Mouse (Mus musculus): ENCODE results near the gene Sult2b1.

Gene Sult2b1

DNA sequence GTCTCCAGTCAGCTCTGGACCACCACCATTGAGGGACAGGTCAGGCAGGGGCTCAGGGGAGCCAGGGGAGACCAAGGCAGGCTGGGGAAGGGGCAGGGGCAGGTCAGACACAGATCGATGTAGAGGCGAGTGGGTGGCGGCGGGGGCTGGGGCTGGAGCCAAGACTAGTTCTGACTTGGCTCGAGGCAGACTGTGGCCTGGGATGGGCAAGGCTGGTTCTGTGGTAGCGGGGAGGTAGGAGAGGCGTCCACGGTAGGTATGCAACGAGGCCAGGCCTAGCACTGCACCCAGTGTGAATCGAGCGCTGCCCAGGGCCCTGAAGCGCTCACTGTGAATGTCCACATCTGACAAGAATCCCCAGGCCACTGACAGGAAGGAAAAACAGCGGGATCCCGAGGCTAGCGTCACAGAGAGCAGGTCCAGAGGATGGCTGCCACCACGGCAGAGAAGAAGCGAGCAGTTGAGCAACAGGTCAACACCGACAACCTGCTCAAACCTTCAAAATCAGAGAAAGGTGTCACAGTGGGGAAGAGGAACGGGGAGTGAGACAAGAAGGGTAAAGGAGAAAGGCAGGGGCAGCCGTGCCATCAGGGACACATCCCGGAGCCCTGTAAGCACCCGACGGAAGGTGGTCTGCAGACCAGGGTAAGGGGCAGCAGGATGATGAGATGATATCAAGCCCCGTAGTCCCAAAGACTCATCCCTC, 73.0 kb downstream of the Sult2b1 start:
- no peak for DNase-seq (ENCODE audit: low spot score)

DNA sequence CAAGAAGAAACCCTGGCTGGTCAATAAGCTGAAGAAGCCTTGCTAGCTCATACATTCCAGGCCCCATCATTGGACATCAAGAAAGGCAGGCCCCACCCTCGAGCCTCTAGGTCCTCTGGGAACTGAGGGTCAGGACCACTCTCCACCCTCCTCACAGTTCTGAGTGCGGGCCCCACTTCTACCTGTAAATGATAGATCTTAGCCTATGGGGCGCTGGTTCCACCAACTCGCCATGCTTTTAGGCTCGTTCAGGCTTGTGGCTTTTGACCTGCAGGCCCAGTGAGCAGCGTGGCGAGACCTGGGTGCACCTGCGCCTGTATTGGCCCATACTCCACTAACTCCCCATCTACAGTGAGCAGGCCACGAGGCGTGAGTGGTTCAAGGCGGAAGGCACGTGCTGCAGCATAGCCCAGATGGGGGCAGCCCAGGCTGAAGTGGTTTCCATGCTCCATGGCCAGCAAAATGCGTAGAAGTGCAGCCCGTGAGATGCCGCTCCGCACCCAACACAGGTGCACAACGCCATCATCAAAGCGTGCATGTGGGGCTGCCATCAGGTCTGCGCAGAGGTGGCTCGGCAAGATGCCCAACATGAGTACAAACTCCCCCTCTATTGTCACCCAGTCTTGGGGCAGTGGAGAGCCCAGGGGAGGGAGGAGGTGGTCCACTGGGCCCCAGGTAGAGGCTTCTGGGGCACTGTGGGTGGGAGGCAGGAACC, 73.8 kb downstream of the Sult2b1 start:
- DNase-seq (ENCODE audit: low spot score): no peak

DNA sequence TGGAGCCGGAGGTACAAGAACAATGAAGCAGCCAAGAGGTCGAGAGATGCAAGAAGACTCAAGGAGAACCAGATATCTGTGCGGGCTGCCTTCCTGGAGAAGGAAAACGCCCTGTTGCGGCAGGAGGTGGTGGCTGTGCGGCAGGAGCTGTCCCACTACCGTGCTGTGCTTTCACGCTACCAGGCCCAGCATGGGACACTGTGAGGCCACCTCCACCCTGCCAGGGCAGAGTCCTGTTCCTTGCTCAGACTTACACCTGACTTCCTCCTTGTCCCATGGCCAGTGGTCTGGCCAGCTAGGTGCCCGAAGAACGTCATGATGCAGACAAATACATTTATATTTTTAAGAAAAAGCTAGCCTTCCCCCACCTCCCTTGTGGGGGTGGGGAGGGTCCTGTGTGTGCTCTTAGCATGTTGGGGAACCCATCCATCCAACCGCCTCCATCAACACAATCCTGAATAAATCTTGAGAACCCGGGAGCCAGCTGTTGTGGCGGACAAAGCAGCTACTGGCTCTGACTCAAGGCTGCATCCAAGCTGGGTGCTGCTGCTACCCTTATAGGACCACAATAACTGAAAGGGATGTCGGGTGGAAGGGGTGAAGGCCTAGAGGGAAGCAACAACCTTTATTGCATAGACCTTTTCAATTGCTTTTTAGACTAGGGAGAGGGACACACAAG, 74.7 kb downstream of the Sult2b1 start:
- DNase-seq (ENCODE audit: low spot score): no peak

GRCm38 (mm10) chr7:45709036-45709435, 75.4 kb downstream of the Sult2b1 start:
- no peak for DNase-seq (ENCODE audit: low spot score)

GRCm38 (mm10) chr7:45708221-45708761, 76.2 kb downstream of the Sult2b1 start:
- no peak for DNase-seq (ENCODE audit: low spot score)

DNA sequence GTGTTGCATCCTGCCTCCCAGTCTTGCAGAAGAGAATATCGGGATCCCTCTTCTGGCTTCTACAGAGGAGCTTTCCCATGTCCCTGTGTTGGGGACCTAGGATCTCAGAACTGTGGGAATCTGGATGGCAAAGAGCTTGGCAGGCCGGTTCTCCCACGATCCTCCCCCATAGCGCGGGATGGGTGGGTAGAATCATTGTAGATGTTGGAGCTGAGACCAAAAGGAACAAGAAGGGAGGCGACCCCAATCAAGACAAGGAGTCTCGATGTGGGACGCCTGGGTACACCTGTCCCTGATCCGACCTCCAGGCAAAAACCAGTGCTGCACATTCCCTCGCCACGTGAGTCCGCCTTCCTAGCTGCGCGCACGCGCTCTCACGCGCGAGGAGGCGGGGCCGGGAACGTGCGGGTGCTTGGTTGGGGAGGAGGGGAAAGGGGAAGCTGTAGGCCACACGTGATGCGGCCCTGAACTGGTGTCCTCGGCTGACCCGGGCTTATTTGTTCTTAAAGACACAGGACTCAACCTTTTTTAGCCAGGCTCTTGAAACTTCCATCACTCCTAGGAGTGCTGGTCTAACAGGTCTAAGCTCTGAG, 77.0 kb downstream of the Sult2b1 start:
- DNase-seq (ENCODE audit: low spot score): peak; percentile 97

GRCm38 (mm10) chr7:45706721-45707241, 77.7 kb downstream of the Sult2b1 start:
- peak; percentile 88 for DNase-seq (ENCODE audit: low spot score)

GRCm38 (mm10) chr7:45705873-45706281, 78.6 kb downstream of the Sult2b1 start:
- DNase-seq (ENCODE audit: low spot score): peak; percentile 74

DNA sequence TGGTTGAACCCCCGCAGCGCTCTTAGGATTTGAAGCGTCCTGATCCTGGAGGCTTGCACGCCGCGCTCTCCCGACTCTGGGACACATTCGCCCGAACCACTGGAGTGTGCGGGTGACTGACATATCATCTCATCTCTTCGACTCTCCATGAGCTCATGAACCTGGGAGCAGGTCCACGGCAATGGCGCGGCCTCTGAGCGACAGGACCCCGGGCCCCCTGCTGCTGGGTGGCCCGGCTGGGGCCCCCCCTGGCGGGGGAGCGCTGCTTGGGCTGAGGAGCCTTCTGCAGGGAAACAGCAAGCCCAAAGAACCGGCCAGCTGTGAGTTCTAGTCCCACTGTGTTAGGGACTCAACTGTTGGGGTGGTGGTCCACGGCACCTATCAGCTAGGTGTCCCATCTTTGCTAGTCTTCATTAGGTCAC, 79.0 kb downstream of the Sult2b1 start:
- no peak for DNase-seq (ENCODE audit: low spot score)

DNA sequence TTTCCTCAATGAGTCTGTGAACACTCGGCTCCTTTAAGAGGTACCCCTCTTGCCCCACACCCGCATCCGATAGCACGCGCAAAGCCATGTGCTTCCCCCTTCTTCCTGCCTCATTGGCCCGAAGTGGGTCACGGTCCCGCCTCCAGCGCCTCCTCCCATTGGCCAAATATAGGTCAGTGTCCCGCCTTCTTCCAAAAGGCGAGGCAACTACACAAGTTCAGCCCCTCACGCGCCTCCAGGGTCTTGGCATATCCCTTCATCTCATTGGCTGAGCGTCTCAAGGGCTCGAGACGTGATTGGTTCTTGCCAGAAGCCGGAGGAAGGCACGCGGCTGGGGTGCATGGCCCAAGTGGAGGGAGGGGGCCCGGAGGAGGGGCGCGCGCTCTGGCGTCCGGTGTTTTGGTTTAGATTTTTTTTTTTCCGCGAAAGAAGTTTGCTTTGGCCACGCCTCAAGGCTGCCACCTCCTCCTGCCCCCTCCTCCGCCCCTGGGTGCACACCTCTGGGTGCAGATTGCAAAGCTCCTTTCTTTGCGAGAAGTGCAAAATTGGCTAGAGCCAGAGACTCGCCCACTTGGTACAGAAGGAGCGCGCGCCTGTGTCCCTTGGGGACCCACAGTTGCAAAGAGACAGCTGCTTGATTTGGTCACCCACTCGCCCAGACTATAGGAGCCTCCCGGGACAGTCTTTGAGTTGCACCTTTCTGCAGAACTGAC, 79.6 kb downstream of the Sult2b1 start, which contains the start of gene Dbp:
Gene Dbp, plus strand, starts transcription at position 359 of the 713 bp plus-strand sequence.
- peak; percentile 94 for DNase-seq (ENCODE audit: low spot score)

GRCm38 (mm10) chr7:45704046-45704559, 80.4 kb downstream of the Sult2b1 start:
- no peak for DNase-seq (ENCODE audit: low spot score)

DNA sequence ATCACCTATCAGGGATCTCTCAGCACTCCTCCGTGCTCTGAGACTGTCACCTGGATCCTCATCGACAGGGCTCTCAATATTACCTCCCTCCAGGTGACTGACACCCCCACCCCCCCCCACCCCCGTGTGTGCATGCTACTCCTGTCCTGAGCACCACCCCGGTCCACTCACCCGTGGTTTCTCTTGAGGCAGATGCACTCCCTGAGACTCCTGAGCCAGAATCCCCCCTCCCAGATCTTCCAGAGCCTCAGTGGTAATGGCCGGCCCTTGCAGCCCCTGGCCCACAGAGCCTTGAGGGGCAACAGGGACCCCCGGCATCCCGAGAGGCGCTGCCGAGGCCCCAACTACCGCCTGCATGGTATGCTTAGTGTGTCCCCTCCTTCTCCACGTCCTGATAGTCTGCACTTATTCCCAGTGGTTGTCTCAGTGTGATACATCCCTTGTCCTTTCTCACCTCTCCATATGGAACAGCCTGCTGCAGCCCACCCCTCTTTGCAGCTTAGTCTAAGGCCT, 80.9 kb downstream of the Sult2b1 start:
- DNase-seq (ENCODE audit: low spot score): no peak

DNA sequence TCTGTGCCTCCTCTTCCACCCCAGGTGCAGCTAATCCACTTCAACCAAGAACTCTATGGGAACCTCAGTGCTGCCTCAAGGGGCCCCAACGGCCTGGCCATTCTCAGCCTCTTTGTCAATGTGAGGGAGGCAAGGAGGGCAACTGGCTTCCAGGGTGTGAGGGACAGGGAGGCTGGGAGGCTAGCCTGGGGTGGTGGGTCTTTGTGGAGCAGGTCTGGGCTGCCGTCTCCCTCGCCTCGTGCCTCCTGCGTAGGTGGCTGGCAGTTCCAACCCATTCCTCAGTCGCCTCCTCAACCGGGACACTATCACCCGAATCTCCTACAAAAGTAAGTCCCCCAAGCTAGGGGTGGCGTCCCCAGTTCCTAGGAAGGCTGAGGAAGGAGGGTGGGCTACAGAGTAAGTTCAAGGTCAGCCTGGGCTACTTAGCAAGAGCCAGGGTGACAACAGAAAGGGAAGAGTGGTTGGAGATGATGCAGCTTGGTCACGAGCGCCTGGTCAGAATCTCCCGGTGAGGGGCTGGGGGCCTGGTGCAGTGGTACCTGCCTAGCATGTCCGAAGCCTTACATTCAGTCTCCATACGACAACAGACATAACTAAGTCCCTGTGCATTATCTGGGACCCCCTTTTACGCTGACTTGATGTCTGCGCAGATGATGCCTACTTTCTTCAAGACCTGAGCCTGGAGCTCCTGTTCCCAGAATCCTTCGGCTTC, 81.5 kb downstream of the Sult2b1 start:
- DNase-seq (ENCODE audit: low spot score): no peak

GRCm38 (mm10) chr7:45702316-45702715, 82.2 kb downstream of the Sult2b1 start:
- DNase-seq (ENCODE audit: low spot score): no peak

DNA sequence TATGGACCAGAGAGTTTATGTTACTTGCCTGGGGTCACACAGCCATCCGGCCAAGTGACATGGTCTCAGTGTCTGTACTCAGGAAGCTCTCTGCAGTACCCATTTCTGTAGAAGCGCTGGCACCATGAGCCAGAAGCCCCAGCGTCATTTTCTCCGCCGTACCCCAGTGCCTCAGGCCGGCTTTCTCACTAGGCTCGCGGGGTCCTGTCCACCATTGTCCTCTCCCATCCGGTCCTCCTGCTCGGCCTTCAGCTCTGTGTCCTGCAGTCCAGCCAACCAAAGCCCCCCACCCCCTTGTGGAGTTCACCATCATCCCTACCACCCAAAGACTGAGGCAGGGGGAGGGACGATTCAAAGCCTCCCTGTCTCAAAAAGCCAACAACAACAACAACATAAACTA, 82.9 kb downstream of the Sult2b1 start:
- DNase-seq (ENCODE audit: low spot score): no peak

GRCm38 (mm10) chr7:45701072-45701471, 83.4 kb downstream of the Sult2b1 start:
- DNase-seq (ENCODE audit: low spot score): no peak

DNA sequence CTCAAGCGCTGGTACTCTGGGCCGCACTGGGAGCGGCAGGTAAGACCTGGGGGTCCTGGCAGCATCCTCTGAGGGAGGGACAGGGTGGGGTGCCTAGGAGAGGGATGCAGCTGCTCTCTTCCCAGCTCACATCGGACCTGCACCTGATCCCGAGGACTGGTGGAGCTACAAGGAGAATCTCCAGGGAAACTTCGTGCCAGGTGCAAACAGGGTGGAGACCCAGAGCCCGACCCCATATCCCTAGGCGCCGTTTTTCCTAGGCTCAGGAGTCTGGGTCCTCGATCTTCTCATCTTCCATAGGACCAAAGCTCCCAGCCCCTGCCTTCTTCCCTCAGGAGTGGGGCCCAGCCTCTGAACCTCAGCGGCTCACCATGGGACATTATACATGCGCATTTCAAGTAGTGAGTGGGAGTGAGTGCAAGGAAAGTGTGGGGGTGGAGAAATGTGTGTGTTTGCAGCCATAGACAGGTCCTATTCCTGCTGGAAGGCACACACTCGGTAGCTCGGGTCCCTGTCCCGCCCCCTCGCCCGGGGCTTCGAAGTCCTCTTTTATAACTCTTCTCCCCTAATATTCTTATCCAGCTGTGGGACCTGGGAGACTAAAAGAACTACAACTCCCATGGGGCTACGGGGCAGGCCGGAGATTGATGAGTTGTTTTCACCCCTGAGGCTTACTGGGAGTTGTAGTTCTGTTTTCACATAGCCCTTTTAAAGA, 84.0 kb downstream of the Sult2b1 start:
- DNase-seq (ENCODE audit: low spot score): no peak

DNA sequence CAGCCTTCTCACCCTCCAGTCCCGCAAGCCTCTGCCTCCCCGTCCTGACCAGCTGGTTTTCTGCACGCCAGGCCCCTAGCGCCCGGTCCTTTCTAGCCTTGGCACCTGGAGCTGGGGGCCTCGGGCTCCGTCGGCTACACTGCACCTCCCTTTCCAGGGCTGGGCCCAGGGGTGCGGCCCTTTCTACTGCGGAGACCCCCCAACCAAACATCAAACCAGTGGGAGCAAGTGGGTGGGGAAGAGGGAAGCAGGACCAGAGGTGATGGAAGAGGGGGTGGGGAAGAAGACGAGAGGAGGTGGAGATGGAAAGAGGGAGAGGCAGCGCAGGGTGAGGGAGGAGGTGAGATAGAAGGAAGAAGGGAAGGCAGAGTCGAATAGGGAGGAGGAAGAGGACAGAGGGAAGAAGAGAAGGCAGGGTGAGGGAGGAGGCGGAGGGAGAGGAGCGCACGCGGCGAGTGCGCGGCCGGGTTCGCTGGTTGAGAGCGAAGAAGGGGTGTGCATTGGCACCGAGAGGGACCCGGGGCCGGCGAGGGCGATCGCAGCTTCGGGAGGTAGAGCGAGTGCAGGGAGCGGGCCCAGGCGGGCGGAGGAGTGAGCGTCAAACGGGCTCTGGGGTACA, 84.8 kb downstream of the Sult2b1 start, which contains the start of gene Car11:
Gene Car11, plus strand, starts transcription at position 321 of the 619 bp plus-strand sequence.
- DNase-seq (ENCODE audit: low spot score): no peak

- DNase-seq (ENCODE audit: low spot score): no peak
Observed at GRCm38 (mm10) chr7:45697894-45698293, 86.6 kb downstream of the Sult2b1 start.
